Mouse (Mus musculus): ENCODE measurements around the gene 2010109A12Rik. TPM values are rescaled to one million over a fixed set of nuclear protein-coding genes. Genes with fewer than 3 reads are reported as not detected.

The 2010109A12Rik gene
- polyA plus RNA-seq, 1 experiment = 1.2 TPM

GRCm38 (mm10) chr5:93256820-93257405 is 50.6 kb downstream of the 2010109A12Rik start:
- Histone ChIP-seq H3K27ac (ENCODE audit: insufficient read depth, low read length) (no peak overlapping the region), H3K9me3 (replicated peaks; ENCODE audit: control insufficient read depth, insufficient read depth, low read length, poor library complexity, severe bottlenecking) (peaks cover 4% of the 10 kb centered on the region; the same call in 1 of the 2 replicates), H3K4me1 (ENCODE audit: control insufficient read depth, insufficient read depth, low read length) (no peaks in the 10 kb centered on the region), H3K9ac (ENCODE audit: low read depth, poor library complexity, severe bottlenecking) (no peak overlapping the region), H3K27me3 (ENCODE audit: control insufficient read depth, insufficient read depth, low read length, poor library complexity, severe bottlenecking) (no peaks in the 10 kb centered on the region), H3K4me3 (ENCODE audit: low read depth, low read length) (no peak overlapping the region), H3K36me3 (ENCODE audit: control insufficient read depth, insufficient read depth, low read length, poor library complexity, severe bottlenecking) (no peaks in the 10 kb centered on the region)
- TF ChIP-seq EP300 (IDR thresholded peaks at IDR 0.05; ENCODE audit: insufficient read depth, low read depth, low read length) (no peak), POLR2A (IDR thresholded peaks at IDR 0.05; ENCODE audit: insufficient read depth, low read length) (no peak), CTCF (IDR thresholded peaks at IDR 0.05; ENCODE audit: low read depth, low read length) (no peak)

DNA sequence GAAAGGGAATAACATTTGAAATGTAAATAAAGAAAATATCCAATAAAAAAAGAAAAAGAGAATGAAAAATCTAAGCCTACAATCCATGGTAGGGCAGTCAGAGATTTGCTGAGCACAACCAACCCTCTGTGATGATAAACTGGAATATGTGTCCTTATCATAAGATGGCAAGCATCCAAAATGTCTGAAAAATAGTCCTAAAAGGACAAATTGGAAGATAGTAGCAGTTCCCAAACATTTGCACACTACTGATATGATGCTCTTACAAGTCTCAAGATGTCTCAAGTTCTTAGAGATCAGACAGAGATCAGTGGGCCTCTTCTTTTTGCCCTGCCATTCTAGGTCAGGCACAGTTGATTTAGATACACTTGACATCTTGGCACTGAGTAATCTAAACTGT is 53.0 kb downstream of the 2010109A12Rik start:
- Histone ChIP-seq H3K27ac (ENCODE audit: insufficient read depth, low read length) (no peak overlapping the region), H3K9me3 (replicated peaks; ENCODE audit: control insufficient read depth, insufficient read depth, low read length, poor library complexity, severe bottlenecking) (peaks cover 3% of the 10 kb centered on the region; the same call in 1 of the 2 replicates), H3K27me3 (ENCODE audit: control insufficient read depth, insufficient read depth, low read length, poor library complexity, severe bottlenecking) (no peaks in the 10 kb centered on the region), H3K4me3 (ENCODE audit: low read depth, low read length) (no peak overlapping the region), H3K4me1 (ENCODE audit: control insufficient read depth, insufficient read depth, low read length) (no peaks in the 10 kb centered on the region), H3K9ac (ENCODE audit: low read depth, poor library complexity, severe bottlenecking) (no peak overlapping the region), H3K36me3 (ENCODE audit: control insufficient read depth, insufficient read depth, low read length, poor library complexity, severe bottlenecking) (no peaks in the 10 kb centered on the region)
- TF ChIP-seq CTCF (IDR thresholded peaks at IDR 0.05; ENCODE audit: low read depth, low read length) (no peak), EP300 (IDR thresholded peaks at IDR 0.05; ENCODE audit: insufficient read depth, low read depth, low read length) (no peak), POLR2A (IDR thresholded peaks at IDR 0.05; ENCODE audit: insufficient read depth, low read length) (no peak)

GRCm38 (mm10) chr5:93260983-93261382 is 54.7 kb downstream of the 2010109A12Rik start:
- H3K36me3 ChIP-seq (ENCODE audit: control insufficient read depth, insufficient read depth, low read length, poor library complexity, severe bottlenecking) = no peaks in the 10 kb centered on the region
- no peaks in the 10 kb centered on the region for H3K4me1 ChIP-seq (ENCODE audit: control insufficient read depth, insufficient read depth, low read length)
- no peak overlapping the region for H3K4me3 ChIP-seq (ENCODE audit: low read depth, low read length)
- TF ChIP-seq POLR2A (IDR thresholded peaks at IDR 0.05; ENCODE audit: insufficient read depth, low read length) (no peak), CTCF (IDR thresholded peaks at IDR 0.05; ENCODE audit: low read depth, low read length) (no peak), EP300 (IDR thresholded peaks at IDR 0.05; ENCODE audit: insufficient read depth, low read depth, low read length) (no peak)
- H3K9ac ChIP-seq (ENCODE audit: low read depth, poor library complexity, severe bottlenecking) = no peak overlapping the region
- H3K27ac ChIP-seq (ENCODE audit: insufficient read depth, low read length) = no peak overlapping the region
- H3K27me3 ChIP-seq (ENCODE audit: control insufficient read depth, insufficient read depth, low read length, poor library complexity, severe bottlenecking) = no peaks in the 10 kb centered on the region
- no peaks in the 10 kb centered on the region for H3K9me3 ChIP-seq (replicated peaks; ENCODE audit: control insufficient read depth, insufficient read depth, low read length, poor library complexity, severe bottlenecking)

GRCm38 (mm10) chr5:93262751-93263150 is 56.4 kb downstream of the 2010109A12Rik start:
- Histone ChIP-seq H3K27me3 (ENCODE audit: control insufficient read depth, insufficient read depth, low read length, poor library complexity, severe bottlenecking) (no peaks in the 10 kb centered on the region), H3K4me1 (ENCODE audit: control insufficient read depth, insufficient read depth, low read length) (no peaks in the 10 kb centered on the region), H3K36me3 (ENCODE audit: control insufficient read depth, insufficient read depth, low read length, poor library complexity, severe bottlenecking) (no peaks in the 10 kb centered on the region), H3K4me3 (ENCODE audit: low read depth, low read length) (no peak overlapping the region), H3K9me3 (replicated peaks; ENCODE audit: control insufficient read depth, insufficient read depth, low read length, poor library complexity, severe bottlenecking) (no peaks in the 10 kb centered on the region), H3K9ac (ENCODE audit: low read depth, poor library complexity, severe bottlenecking) (no peak overlapping the region), H3K27ac (ENCODE audit: insufficient read depth, low read length) (no peak overlapping the region)
- TF ChIP-seq CTCF (IDR thresholded peaks at IDR 0.05; ENCODE audit: low read depth, low read length) = no peak
- no peak for TF ChIP-seq EP300 (IDR thresholded peaks at IDR 0.05; ENCODE audit: insufficient read depth, low read depth, low read length)
- TF ChIP-seq POLR2A (IDR thresholded peaks at IDR 0.05; ENCODE audit: insufficient read depth, low read length) = no peak

Other genes with a start within 250 kb of the 2010109A12Rik start
- 5.3 and 6.5 TPM in 2 replicates for gene Sowahb, start 161.5 kb upstream of the 2010109A12Rik start, polyA plus RNA-seq (2011; ENCODE audit: insufficient read depth, insufficient read length, low read depth, missing spikeins)
- gene Sept11, start 113.1 kb upstream of the 2010109A12Rik start, polyA plus RNA-seq (2011; ENCODE audit: insufficient read depth, insufficient read length, low read depth, missing spikeins) = 187 and 194 TPM in 2 replicates
- 214 and 222 TPM in 2 replicates for gene Ccni, start within 50 bp of the 2010109A12Rik start, polyA plus RNA-seq (2011; ENCODE audit: insufficient read depth, insufficient read length, low read depth, missing spikeins)
- 22.3 and 24.7 TPM in 2 replicates for gene Ccng2, start 60.7 kb downstream of the 2010109A12Rik start, polyA plus RNA-seq (2011; ENCODE audit: insufficient read depth, insufficient read length, low read depth, missing spikeins)